Mouse (Mus musculus) erythroid progenitor cell, adult 5-6 weeks (primary cell): ENCODE results near the gene Atoh8. TPM values are rescaled to one million over a fixed set of nuclear protein-coding genes. Genes with fewer than 3 reads are reported as not detected.

Experiments used
- ATAC-seq: replicated peaks from 2 replicates; pipeline ENCODE4 v1.8.0; 2016; ENCODE audit warnings: moderate number of reproducible peaks, mild to moderate bottlenecking, moderate TSS enrichment, inconsistent platforms; ENCODE audit not compliant: poor library complexity, low FRiP score, severe bottlenecking
- total RNA-seq, 2 experiments: library from RNA; stranded (forward) in 1 of 2; stranded (reverse) in 1 of 2; fragments of 150-400 nt in 1 of 2; fragments of 186-747, 209-891 nt in 1 of 2; gene quantifications; 2 replicates each; pipeline versions ENCODE4 v1.2.3 to v1.2.4; 2015 to 2017; ENCODE audit warnings: low replicate concordance in 2 of 2

The Atoh8 gene
- total RNA-seq, 2 experiments from 2014 or later, result not detected

DNA sequence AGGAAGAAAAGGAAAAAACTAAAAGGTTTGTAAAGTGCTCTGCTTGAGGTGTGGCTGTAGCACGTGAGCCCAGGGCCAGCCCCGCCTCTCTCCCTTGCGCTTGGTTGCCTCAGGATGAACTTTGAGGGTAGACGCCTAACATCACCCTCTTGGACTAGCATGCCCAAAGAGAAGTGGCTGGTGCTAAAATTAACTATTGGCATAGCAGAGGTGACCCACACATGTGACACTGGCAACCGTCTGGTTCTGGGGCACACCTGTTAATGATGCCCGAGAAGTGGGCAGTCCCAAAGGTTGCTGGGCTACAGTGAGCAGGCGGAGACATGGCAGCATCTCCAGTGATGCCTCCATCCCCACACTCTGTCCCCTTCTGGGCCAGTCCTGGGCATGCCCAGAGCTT lies 24.1 kb upstream of the Atoh8 start:
- no peak for ATAC-seq

DNA sequence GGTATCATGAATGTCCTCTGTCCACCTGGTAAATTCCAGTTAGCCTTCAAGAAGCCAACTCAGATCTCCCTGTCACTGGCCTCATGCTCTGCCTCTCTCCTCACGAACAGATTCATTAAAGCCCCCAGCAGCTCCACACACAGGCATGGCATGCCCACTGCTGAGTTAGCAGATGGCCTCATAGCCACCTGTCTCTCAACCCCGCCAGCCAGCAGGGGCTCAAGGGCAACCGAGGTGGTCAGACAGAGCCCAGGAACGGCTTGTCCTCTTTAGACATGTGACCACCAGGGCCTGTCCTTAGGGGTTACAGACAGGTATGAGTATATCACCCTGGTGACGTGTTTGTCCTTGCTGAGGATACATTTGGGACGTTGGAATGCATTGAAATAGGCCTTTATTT lies 19.9 kb upstream of the Atoh8 start:
- no peak for ATAC-seq

DNA sequence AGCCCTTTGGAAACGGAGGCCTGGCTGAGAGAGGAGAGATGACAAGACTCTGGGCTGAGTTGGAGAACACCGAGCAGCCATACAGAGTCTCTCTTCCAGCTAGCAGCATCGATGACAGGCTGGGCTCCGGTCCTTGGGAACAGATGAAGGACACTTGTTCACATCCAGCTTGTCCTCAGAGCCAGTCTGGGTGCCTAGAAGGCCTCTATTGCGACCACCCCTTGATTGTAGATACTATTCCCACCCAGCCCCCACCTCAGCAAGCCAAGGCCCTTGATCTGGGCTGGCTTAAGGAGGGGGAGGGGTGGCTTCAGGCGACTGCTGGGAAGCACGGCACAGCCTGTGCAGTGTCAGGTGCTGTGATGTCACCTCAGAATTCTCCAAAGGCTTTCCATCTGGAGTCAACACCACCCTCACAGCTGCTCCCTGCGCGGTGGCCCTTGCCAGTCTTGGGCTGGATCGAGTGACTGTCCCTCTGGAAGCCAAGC lies 19.3 kb upstream of the Atoh8 start:
- ATAC-seq, result no peak

DNA sequence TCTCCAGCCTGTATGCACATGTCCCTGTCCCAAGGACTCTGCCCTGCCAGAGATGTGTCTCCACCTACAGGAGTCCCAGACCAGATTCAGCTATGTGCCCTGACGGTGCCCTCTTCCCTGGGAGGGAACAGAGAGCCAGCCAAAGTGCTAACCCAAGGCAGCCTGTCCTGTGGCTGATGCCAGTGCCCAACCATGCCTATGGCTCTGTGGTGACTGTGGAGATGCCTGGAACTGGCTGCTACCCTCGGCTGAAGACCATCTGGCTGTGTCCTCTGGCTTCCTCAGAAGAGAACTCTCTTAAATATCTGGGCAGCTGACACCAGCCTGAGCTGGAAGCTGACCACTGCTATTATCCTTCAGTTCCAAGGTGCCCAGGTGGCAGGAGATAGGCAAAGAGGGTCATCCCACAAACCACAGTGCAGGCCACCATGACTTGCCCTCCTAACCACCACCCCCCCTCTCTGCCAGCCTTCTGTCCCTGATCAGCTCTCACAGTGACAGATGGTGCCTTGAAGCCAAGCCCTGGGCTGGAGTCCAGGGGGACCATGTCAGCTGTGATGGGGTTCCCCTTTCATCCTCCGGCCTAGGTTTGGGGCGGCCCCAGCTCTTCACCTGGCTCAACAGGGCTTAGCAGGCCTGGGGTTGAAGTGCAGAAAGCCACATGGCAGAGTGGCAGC lies 18.7 kb upstream of the Atoh8 start:
- ATAC-seq, result no peak; the same call in 1 of the 2 replicates

DNA sequence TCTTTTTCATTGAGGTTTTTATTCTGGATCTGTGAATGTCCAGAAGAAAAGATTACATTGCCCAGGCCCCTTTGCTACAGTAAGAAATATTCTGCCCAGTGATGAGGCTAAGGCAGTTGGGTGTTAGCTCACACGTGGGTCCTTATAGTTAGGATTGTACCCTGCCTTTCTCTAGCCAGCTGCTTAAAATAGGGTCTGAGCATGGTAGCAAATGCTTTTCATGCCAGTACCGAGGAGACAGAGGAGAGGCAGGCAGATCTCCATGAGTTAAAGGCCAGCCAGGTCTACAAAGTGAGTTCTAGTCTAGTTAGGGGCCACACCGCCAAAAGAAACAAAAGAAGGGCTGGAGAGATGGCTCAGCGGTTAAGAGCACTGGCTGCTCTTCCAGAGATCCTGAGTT lies 17.8 kb upstream of the Atoh8 start:
- ATAC-seq, result no peak

DNA sequence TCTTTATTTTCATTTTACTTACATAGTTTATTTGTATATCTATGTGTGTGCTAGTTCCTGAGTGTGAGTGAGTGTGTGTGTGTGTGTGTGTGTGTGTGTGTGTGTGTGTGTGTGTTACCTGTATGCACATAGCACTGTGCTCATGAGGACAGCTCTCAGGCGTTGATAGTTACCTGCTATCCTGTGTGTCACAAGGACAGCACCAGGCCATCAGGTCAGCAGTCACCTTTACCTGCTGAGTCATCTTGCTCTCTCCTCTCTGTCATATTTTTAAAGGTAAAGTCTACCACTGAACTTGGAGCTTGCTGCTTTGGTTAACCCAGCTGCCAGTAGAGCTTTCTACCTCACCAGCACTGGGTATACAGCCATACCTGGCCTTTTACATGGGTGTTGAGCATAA lies 17.1 kb upstream of the Atoh8 start:
- no peak for ATAC-seq

DNA sequence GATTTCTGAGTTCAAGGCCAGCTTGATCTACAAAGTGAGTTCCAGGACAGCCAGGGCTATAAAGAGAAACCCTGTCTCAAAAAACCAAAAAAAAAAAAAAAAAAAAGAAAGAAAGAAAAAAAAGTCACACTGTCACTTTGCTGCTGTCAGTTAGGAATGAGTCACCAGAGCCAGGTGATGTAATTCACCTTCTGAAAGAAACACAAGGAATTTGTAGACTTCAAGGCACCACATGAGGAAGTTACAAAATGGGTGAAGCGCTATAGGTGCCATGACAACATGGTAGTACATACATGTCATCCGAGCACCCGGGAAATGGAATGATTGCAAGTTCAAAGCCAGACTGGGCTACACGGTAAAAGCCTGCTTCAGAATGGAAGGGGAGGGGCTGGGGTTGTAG lies 14.6 kb upstream of the Atoh8 start:
- ATAC-seq, result no peak

DNA sequence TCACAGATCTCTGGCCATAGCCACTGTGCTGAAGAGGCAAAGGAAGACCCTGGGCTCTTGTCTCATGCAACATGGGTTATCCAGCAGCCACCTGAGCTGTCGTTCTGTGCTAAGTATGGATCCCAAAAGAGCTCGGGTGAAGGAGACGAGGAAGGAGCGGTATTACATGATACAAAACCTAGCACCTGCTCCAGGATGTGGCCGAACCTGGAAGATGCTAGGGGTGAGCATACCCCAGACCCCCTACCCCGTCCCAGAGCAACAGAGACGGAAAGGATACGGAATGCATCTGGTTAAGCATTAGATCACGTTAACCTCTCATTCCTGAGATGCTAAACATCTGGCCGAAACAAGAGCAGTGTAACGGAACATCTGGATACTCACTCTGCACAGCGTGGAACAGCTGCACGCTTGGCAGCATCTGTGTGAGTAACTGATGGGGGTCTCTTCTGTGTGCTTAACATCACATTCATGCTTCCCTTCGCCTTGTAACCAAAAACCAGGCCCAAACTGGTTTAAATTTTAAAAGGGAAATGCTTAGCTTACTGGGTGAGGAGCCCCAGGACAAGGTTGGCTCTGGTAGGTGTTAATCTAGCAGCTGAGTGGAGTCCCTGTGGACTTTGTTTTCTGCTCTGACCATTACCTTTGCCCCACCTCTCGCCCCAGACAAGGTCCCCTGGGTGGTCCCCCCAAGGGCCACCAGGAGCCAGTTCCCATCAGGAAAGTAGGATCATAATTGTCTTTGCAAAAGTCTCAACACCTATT lies 13.0 kb upstream of the Atoh8 start:
- ATAC-seq, result no peak

DNA sequence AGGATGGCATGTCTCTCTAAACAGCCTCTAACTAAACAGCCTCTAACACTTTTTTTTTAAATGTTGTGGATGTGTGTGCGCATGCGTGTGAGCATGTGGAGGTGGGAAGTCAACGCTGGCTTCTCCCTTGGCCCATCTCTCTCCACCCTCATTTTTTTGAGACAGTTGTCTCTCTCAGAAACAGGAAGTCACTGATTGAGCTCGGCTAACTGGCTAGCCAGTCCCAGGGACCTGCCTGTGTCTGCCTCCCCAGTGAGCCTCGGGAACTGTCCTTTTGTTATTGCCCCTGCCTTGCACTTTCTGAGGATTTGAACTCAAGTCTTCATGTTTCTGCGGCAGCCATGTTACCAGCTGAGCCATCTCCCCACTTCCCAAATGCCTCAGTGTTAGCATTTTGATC lies 10.9 kb upstream of the Atoh8 start:
- no peak for ATAC-seq

DNA sequence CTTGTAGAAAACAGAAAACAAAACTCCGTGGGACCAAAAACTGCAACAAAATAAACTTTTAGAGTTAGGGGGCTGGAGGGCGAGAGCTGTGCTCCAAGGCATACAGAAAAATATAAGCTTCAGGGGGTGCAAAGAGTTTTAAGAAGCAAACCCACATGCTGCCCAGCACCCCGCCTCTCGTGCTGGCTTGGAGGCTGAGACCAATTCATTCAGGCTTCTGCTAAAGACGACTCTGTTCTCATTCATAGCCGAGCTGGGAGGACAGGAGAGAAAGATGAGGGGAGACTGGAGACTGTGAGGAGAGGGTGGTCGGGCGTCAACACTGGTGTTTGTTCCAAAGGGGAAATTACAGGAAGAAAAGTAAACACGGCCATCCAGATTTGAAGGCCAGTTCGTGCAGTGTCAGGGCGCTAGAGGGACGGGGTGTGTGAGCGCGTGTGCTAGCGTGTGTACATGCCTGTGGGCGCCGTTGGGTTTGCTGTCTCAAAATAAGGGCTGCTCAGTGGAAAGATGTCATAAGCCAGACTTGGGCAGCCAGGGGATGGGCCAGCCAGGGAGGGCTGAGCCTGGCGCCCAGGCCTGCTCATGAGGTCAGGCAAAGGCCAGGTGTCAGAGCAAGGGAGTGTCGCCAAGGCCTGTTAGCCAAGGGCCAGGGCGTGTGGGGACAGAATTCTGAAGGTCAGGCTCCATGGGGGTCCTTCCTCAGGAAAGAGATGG lies 9.3 kb upstream of the Atoh8 start:
- no peak for ATAC-seq

DNA sequence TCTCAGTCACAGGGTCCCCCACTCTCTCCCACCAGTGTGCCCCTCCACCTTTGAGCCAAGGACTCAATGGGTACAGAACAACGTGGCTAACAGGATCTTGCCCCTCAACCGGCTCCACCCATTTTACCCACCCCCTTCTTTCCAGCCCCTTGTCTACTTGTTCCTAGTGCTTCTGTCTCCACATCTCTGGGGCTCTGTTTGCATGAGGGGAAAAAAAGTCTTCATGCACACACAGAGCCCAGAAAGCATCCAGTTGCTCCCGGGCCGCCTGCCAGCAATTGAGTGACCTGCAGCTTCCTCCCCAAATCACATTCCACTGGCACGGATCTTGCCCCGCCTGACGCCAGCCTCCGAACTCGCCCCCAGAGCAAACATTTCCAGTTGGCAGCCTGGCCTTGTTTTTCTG lies 8.8 kb upstream of the Atoh8 start:
- no peak for ATAC-seq

DNA sequence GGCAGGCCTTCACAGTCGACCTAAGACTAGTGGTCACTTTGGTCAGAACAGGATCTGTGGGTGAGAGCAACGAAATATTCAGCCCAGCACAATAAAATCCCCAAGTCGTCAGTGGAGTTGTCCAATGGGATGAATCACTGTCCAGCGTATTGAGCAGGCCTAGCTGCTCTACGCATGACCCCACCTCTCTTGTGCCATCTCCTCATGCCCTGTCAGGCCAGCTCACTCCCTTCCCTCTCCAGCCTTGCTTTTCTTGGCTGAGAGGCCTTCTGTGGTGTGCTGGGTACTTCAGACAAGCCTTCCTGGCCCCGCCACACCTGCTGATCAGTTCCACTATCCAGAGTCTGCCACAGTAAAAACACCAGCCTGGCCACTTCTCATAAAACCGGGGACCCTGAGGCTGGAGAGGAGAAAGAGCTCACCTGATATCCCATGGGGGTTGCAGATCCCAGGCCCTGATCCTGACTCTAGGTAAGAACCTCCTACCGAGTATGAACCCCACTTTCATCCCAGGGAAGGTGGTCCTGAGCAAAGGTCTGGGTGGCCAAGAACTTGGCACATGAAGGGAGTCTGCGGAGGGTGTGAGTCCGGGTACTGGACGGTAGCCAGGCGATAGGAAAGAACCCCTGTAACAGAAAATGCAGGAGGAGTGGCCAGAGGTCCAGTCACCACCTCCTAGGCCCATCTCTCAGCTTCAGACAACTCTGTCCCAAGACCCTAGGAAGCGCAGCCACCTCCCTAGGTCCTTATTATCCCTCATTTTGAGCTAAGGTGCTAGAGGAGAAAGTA lies 7.3 kb upstream of the Atoh8 start:
- ATAC-seq, result no peak

DNA sequence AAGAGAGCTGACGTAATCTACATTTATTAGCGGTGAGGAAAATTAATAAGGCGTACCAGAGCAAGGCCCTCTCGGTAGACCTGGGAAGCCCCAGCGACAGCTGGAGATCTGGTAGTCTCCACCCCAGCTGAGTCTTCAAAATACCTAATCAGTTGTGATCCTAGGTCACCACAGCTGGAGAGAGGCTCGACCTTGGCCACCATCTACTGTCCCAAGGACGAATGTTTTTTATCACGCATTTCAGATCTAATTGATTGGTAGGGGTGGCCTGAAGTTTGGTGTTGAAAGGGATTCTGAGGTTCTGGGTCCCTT lies 6.4 kb upstream of the Atoh8 start:
- no peak for ATAC-seq

DNA sequence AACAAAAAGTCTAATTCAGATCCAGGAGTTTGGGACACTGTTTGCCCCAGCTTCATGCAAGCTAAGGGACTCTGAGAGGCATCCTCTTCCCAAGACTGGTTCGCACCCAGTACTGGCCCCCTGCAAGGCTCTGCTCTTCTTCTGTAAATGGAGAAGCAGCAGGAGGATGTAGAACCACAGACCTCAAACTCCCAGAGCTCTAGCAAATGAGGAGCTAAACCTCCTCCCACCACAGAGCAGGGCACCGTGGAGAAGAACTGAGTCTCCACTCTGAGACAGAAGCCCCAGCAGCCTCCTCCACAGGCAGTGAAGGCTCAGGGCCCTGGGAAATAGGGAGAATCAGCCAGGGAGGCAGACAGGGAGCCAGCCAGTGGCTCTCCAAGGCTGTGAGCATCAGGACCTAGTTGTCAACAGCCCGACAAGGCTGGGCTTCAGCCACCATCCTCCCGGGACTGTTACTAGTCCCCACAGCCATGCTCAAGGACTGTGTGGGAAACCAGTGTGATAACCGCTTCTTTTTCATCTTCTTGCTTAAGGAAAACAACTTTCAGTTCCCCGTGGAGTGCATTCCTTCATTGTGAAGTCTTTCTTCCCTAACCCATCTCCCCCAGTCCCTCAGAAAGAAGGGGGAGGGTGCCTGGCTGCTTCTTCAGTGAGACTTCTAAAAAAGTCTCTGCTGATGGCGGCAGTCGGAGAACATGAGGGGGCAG lies 5.9 kb upstream of the Atoh8 start:
- no peak for ATAC-seq

DNA sequence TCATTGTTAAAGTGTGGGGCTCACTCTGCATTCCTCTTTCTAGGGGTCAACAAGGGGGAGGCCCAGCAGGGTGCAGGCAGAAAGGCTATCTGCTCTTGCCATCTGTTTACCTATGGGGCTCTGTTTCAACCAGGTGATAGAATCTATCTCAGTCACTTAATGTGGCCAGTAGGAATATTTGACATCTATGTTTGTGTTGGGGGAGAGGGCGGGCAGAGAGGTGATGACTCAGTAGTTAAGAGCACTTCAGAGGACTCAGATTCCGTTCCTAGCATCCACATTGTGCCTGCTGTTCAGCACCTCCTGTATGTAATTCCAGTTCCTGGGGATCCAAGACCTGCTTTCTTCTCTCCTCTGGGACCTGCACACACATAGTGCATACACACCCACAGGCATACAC lies 4.7 kb upstream of the Atoh8 start:
- no peak for ATAC-seq

DNA sequence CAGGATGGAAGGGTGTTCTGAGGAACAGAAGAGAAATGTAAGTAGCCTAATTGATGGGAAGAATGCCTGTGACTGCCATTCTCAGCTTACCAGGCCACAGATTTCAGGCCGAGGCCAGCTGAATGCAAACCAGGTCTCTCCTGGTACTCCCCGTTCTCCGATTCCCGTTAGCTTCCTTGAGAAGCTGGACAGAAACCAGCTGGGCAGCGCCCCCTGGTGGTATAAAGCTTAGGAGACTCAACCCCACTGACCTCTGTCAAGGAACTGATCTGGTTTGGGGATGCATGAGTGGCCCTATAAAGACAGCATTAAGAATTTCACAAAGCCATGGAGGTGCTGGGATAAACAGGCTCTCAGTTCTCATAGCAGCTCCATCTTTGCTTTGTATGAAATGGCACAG lies 1.7 kb upstream of the Atoh8 start:
- ATAC-seq, result peak; percentile 61

DNA sequence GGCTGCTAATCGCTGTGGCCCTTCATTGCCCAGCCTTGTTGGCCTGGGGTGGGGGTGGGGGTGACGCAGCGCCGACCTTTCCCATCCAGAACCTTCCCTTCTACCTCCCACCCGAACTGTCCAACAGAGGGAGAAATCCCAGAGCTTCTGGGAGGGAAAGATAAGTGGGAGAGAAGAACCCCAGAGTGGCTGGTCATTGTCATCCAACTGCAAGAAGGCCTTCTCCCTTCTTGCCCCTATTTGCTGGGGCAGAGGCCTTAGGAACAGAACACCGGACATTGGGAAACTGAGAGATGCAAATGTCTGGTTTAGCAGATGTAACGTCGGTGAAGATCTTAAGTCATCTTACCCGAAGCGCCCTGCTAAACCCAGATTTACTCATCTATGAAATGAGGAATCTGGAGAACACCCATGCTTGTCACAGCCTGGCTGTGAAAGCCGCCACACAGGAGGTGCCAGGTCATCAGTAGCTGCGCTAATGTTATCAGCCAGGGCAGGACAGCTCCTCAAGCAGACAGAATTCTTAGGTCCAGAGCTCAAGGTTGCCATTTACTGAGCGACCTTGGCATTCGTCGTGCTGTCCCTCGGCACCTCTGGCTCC lies 530 bp upstream of the Atoh8 start:
- ATAC-seq, result 0 out of 2 replicates have a peak, but pooled peaks have one; percentile 6

DNA sequence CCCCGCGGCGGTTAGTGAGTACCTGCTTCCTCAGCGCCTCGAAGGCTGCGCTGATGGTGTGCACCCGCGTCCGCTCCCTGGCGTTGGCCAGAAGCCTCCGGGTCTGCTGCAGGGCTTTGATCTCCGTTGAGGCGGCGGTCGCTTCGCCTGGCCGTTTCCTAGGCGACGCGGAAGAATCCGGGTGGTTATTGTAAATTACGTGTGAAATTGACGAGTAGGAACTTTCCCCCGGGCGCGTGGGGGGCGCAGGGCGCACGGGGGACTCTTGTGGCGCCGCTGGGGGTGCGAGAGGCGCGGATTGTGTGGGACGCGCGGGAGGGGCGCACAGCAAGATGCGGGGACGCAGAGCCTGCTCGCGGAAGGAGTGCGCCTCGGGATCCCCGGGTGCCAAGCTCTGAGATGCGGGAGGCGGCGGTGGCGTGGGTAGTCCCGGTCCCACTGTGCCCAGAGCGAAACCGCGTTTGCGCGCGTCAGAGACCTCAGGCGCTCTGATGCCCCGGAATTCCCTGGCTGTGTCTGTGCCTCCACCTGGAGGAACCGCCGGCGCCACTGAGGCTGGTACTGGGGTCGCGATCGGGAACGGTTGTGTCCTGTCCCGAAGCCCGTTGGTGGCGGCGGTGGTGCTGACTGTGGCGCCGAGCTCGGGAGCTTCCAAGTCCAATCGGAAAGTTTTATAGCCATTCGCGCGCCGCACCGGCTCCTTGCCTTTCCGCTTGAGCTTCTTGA lies 842 bp downstream of the Atoh8 start:
- ATAC-seq, result no peak

DNA sequence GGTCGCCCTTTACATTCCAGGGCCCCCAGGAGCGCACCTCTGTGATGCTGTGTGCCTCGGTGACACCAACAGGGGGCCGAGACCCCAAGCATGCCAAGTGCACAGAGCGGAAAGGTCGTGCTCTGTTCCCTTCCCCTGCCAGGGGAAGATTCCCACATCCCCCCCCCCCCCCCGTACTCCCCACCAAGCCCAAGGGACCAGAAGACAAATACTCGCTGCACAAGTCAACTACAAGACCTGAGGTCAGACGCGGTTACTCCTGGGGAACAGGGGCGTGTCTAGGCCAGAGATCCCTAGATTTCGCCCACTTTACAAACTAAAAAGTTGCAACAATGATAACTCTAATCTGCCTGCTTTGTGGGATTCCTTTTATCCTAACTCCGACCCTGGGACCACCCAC lies 1.4 kb downstream of the Atoh8 start:
- no peak for ATAC-seq
